Mouse (Mus musculus): ENCODE results near the gene Myadm. TPM values are rescaled to one million over a fixed set of nuclear protein-coding genes. Genes with fewer than 3 reads are reported as not detected.

Gene Myadm
- polyA plus RNA-seq, 1 experiment from 2014 or later, result 40.7 TPM

GRCm38 (mm10) chr7:3303276-3303781, 14.4 kb downstream of the Myadm start:
- no peaks in the 10 kb centered on the region for H3K9me3 ChIP-seq
- peaks cover 36% of the 10 kb centered on the region for H3K4me1 ChIP-seq (replicated peaks)
- ATAC-seq (ENCODE audit: low FRiP score, low read depth), result peak; percentile 71
- no peak overlapping the region for H3K27ac ChIP-seq (replicated peaks)
- 2% methylated on average over 21 of the region's 29 CpGs for WGBS
- peaks cover 6% of the 10 kb centered on the region for H3K36me3 ChIP-seq
- peak overlapping the region; percentile 48 for H3K4me3 ChIP-seq
- peak overlapping the region; percentile 52 for H3K9ac ChIP-seq
- peak overlapping the region; percentile 96 for H3K4me2 ChIP-seq
- peaks cover 28% of the 10 kb centered on the region; the same call in 1 of the 2 replicates for H3K27me3 ChIP-seq

- WGBS, result 3% methylated on average over 12 of the region's 12 CpGs
- Histone ChIP-seq H3K9me3 (no peaks in the 10 kb centered on the region), H3K4me1 (replicated peaks) (peaks cover 34% of the 10 kb centered on the region), H3K27me3 (peaks cover 28% of the 10 kb centered on the region; the same call in 1 of the 2 replicates), H3K36me3 (peaks cover 2% of the 10 kb centered on the region; the same call in 1 of the 2 replicates), H3K4me2 (peak overlapping the region; percentile 96), H3K27ac (replicated peaks) (no peak overlapping the region), H3K9ac (peak overlapping the region; percentile 52), H3K4me3 (peak overlapping the region; percentile 48)
- ATAC-seq (ENCODE audit: low FRiP score, low read depth), result peak; percentile 43; the same call in 1 of the 2 replicates
Measured at GRCm38 (mm10) chr7:3303789-3304188, 14.9 kb downstream of the Myadm start.

GRCm38 (mm10) chr7:3304298-3304697, 15.4 kb downstream of the Myadm start:
- ATAC-seq (ENCODE audit: low FRiP score, low read depth), result peak; percentile 19; the same call in 1 of the 2 replicates
- no peaks in the 10 kb centered on the region for H3K9me3 ChIP-seq
- peaks cover 34% of the 10 kb centered on the region for H3K4me1 ChIP-seq (replicated peaks)
- H3K27me3 ChIP-seq, result peaks cover 28% of the 10 kb centered on the region; the same call in 1 of the 2 replicates
- H3K4me2 ChIP-seq, result peak overlapping the region; percentile 96
- H3K27ac ChIP-seq (replicated peaks), result no peak overlapping the region
- WGBS, result 5% methylated on average over 9 of the region's 10 CpGs
- no peaks in the 10 kb centered on the region; the same call in 1 of the 2 replicates for H3K36me3 ChIP-seq
- peak overlapping the region; percentile 48 for H3K4me3 ChIP-seq
- peak overlapping the region; percentile 52 for H3K9ac ChIP-seq

DNA sequence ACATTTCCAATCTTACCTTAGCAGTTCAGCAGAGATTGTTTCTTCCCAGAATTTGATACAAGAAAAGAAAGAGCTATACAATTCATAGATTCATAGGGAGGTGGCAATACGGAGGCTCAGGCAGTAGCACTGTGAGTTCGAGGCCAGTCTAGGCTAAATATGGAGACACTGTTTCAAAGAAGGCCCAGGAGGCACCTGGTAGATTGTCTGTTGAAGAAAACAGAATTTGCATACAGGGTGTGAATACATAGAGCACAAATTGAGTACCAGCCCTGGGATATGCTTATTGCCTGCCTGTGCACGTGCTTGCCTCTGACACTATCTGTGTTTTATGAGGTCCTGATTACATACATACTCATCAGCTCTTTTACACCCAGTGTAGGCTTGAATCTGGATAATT, 17.5 kb downstream of the Myadm start:
- no peak overlapping the region for H3K4me2 ChIP-seq
- H3K4me1 ChIP-seq (replicated peaks), result peaks cover 34% of the 10 kb centered on the region
- peaks cover 21% of the 10 kb centered on the region; the same call in 1 of the 2 replicates for H3K27me3 ChIP-seq
- H3K36me3 ChIP-seq, result no peaks in the 10 kb centered on the region
- H3K4me3 ChIP-seq, result no peak overlapping the region
- WGBS, result 76% methylated on average over 3 of the region's 3 CpGs
- H3K27ac ChIP-seq (replicated peaks), result no peak overlapping the region
- no peak for ATAC-seq (ENCODE audit: low FRiP score, low read depth)
- H3K9me3 ChIP-seq, result no peaks in the 10 kb centered on the region
- H3K9ac ChIP-seq, result no peak overlapping the region

GRCm38 (mm10) chr7:3308646-3309045, 19.8 kb downstream of the Myadm start:
- Histone ChIP-seq H3K4me3 (no peak overlapping the region), H3K4me1 (replicated peaks) (peaks cover 14% of the 10 kb centered on the region), H3K27ac (replicated peaks) (no peak overlapping the region), H3K9me3 (no peaks in the 10 kb centered on the region), H3K27me3 (peaks cover 21% of the 10 kb centered on the region; the same call in 1 of the 2 replicates), H3K36me3 (no peaks in the 10 kb centered on the region), H3K9ac (no peak overlapping the region), H3K4me2 (no peak overlapping the region)
- ATAC-seq (ENCODE audit: low FRiP score, low read depth), result no peak
- WGBS, result 64% methylated on average over 4 of the region's 4 CpGs

DNA sequence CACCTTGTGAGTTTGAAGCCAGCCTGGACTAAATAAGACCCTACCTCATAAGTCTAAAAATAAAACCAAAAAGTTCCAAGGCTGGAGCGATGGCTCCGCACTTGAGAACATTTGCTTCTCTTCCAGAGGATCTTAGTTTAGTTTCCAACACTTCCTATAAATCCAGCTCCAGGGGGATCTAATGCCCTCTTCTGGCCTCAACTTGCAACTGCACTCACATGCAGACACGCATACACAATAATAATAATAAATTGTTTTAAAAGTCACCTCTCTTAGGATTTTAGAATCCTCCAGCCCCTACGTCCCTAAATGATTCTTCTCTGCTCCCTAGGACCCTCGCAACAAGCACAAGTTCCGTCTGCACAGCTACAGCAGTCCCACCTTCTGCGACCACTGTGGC, 21.4 kb downstream of the Myadm start:
- Histone ChIP-seq H3K27me3 (peaks cover 15% of the 10 kb centered on the region; the same call in 1 of the 2 replicates), H3K36me3 (no peaks in the 10 kb centered on the region), H3K4me2 (no peak overlapping the region), H3K4me1 (replicated peaks) (no peaks in the 10 kb centered on the region; the same call in 1 of the 2 replicates), H3K9ac (no peak overlapping the region), H3K27ac (replicated peaks) (no peak overlapping the region), H3K4me3 (no peak overlapping the region), H3K9me3 (no peaks in the 10 kb centered on the region)
- 96% methylated on average over 7 of the region's 7 CpGs for WGBS
- ATAC-seq (ENCODE audit: low FRiP score, low read depth), result no peak

DNA sequence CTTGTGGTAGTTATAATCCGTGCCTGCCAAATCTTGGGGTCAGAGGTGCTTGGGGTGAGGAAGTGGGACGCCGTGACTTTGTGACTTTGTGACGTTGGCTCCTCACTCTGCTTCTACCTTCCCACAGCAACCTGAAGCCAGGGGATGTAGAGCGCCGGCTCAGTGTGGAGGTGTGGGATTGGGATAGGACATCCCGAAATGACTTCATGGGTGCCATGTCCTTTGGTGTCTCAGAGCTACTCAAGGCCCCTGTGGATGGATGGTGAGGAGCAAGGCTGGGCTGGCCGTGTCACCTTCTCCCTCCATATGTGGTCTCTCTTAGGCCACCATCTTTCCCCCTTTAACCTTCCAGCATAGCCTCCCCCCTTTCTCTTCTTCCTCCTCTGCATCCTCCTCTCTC, 24.7 kb downstream of the Myadm start:
- Histone ChIP-seq H3K4me2 (no peak overlapping the region), H3K27ac (replicated peaks) (no peak overlapping the region), H3K9ac (no peak overlapping the region), H3K4me1 (replicated peaks) (no peaks in the 10 kb centered on the region), H3K9me3 (no peaks in the 10 kb centered on the region), H3K27me3 (no peaks in the 10 kb centered on the region), H3K4me3 (no peak overlapping the region), H3K36me3 (no peaks in the 10 kb centered on the region)
- ATAC-seq (ENCODE audit: low FRiP score, low read depth), result no peak
- WGBS, result 86% methylated on average over 8 of the region's 8 CpGs

GRCm38 (mm10) chr7:3314121-3314520, 25.2 kb downstream of the Myadm start:
- no peaks in the 10 kb centered on the region for H3K27me3 ChIP-seq
- 64% methylated on average over 5 of the region's 5 CpGs for WGBS
- no peak overlapping the region for H3K9ac ChIP-seq
- H3K9me3 ChIP-seq, result no peaks in the 10 kb centered on the region
- peak; percentile 78; the same call in 1 of the 2 replicates for ATAC-seq (ENCODE audit: low FRiP score, low read depth)
- H3K36me3 ChIP-seq, result no peaks in the 10 kb centered on the region
- no peak overlapping the region for H3K27ac ChIP-seq (replicated peaks)
- no peak overlapping the region for H3K4me3 ChIP-seq
- H3K4me1 ChIP-seq (replicated peaks), result no peaks in the 10 kb centered on the region
- no peak overlapping the region for H3K4me2 ChIP-seq

DNA sequence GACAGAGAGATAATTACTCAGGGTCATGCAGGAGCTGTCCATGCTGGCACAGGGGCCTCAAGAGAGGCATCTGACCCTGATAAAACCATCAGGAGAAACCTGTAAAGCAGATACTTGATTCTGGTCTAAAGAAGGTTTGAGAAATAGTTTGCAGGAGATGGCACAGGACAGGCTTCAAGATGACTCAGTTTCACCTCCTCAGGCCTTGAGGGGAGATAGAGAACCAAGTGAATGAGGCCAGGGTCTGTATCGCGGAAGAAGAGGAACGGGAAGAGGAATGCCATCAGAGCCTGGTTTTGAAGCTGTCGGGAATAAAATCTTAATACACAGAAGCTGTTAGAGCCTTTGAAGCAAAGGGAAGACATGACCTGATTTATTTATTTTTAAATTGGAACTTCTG, 28.8 kb downstream of the Myadm start:
- WGBS, result 48% methylated on average over 4 of the region's 4 CpGs
- no peaks in the 10 kb centered on the region for H3K4me1 ChIP-seq (replicated peaks)
- no peak overlapping the region for H3K27ac ChIP-seq (replicated peaks)
- no peak overlapping the region for H3K9ac ChIP-seq
- H3K27me3 ChIP-seq, result no peaks in the 10 kb centered on the region
- H3K4me2 ChIP-seq, result no peak overlapping the region
- no peak overlapping the region for H3K4me3 ChIP-seq
- H3K9me3 ChIP-seq, result no peaks in the 10 kb centered on the region
- no peak for ATAC-seq (ENCODE audit: low FRiP score, low read depth)
- peaks cover 4% of the 10 kb centered on the region; the same call in 1 of the 2 replicates for H3K36me3 ChIP-seq

GRCm38 (mm10) chr7:3320856-3321255, 32.0 kb downstream of the Myadm start:
- no peak overlapping the region for H3K27ac ChIP-seq (replicated peaks)
- no peak for ATAC-seq (ENCODE audit: low FRiP score, low read depth)
- no peak overlapping the region for H3K4me3 ChIP-seq
- no peaks in the 10 kb centered on the region for H3K4me1 ChIP-seq (replicated peaks)
- 70% methylated on average over 3 of the region's 3 CpGs for WGBS
- no peaks in the 10 kb centered on the region for H3K27me3 ChIP-seq
- no peaks in the 10 kb centered on the region for H3K9me3 ChIP-seq
- peaks cover 11% of the 10 kb centered on the region for H3K36me3 ChIP-seq
- no peak overlapping the region for H3K4me2 ChIP-seq
- no peak overlapping the region for H3K9ac ChIP-seq

- no peaks in the 10 kb centered on the region for H3K4me1 ChIP-seq (replicated peaks)
- H3K4me2 ChIP-seq, result no peak overlapping the region
- no peak overlapping the region for H3K4me3 ChIP-seq
- WGBS, result 94% methylated on average over 1 of the region's 1 CpGs
- H3K9me3 ChIP-seq, result no peaks in the 10 kb centered on the region
- H3K9ac ChIP-seq, result no peak overlapping the region
- H3K27me3 ChIP-seq, result 0 out of 2 replicates have a peak, but pooled peaks cover 1% of the 10 kb centered on the region
- peaks cover 17% of the 10 kb centered on the region for H3K36me3 ChIP-seq
- H3K27ac ChIP-seq (replicated peaks), result no peak overlapping the region
- no peak for ATAC-seq (ENCODE audit: low FRiP score, low read depth)
Measured at GRCm38 (mm10) chr7:3323826-3324225, 34.9 kb downstream of the Myadm start.

DNA sequence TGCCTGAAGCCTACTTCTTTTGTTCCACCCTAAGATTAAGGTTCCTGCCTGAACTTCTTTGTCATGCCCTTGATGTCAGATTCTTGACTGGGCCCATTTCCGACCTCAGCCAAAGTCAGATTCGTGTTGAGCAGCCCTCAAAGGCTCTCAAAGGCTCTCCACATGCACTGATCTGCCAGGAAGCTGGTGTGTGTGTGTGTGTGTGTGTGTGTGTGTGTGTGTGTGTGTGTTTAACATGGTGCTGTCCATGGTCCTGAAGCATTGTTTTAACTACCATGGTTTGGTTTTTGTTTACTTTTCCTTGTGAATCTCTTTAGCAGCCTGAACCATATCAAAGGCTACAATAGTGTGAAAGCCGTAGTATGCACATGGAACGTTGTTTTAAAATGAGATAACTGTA, 39.1 kb downstream of the Myadm start:
- ATAC-seq (ENCODE audit: low FRiP score, low read depth), result no peak
- no peak overlapping the region for H3K9ac ChIP-seq
- H3K27ac ChIP-seq (replicated peaks), result no peak overlapping the region
- H3K36me3 ChIP-seq, result peaks cover 13% of the 10 kb centered on the region
- no peaks in the 10 kb centered on the region for H3K9me3 ChIP-seq
- H3K4me2 ChIP-seq, result no peak overlapping the region
- peaks cover 13% of the 10 kb centered on the region for H3K27me3 ChIP-seq
- WGBS, result 81% methylated on average over 4 of the region's 4 CpGs
- H3K4me1 ChIP-seq (replicated peaks), result peaks cover 15% of the 10 kb centered on the region
- no peak overlapping the region for H3K4me3 ChIP-seq

Data from hindbrain, embryonic 15.5 days (tissue).